Mouse (Mus musculus) liver, embryonic 12.5 days (tissue): ENCODE measurements around the gene Naaladl1. TPM values are rescaled to one million over a fixed set of nuclear protein-coding genes. Genes with fewer than 3 reads are reported as not detected.
A peak's percentile ranks its signal among the peaks of the same experiment; 100 is the strongest.

Experiments
- ATAC-seq: fragments of 200-750 bp; cut with Nextera tagmentation; 2 replicates; pipeline ENCODE4 v1.8.0; 2017; ENCODE audit warnings: moderate number of reproducible peaks, mild to moderate bottlenecking, moderate library complexity
- H3K27ac ChIP-seq: fragments of 300-500 bp; sonication (generic); 2 replicates; pipeline ENCODE4 v1.5.1; 2016; ENCODE audit warnings: mild to moderate bottlenecking
- H3K27me3 ChIP-seq: fragments of 300-500 bp; sonication (generic); replicated peaks from 2 replicates; pipeline ENCODE4 v1.6.1; 2016; ENCODE audit warnings: mild to moderate bottlenecking, moderate library complexity
- H3K36me3 ChIP-seq: fragments of 300-500 bp; sonication (generic); 2 replicates; pipeline ENCODE4 v1.6.1; 2016; ENCODE audit warnings: mild to moderate bottlenecking, moderate library complexity
- H3K4me1 ChIP-seq: fragments of 300-500 bp; sonication (generic); 2 replicates; pipeline ENCODE4 v1.6.1; 2016
- H3K4me2 ChIP-seq: fragments of 300-500 bp; sonication (generic); 2 replicates; pipeline ENCODE4 v1.6.1; 2016; ENCODE audit warnings: mild to moderate bottlenecking, moderate library complexity
- H3K4me3 ChIP-seq: fragments of 300-500 bp; sonication (generic); 2 replicates; pipeline ENCODE4 v1.5.1; 2016; ENCODE audit warnings: mild to moderate bottlenecking, moderate library complexity
- H3K9ac ChIP-seq: fragments of 300-500 bp; sonication (generic); 2 replicates; pipeline ENCODE4 v1.6.1; 2016; ENCODE audit warnings: mild to moderate bottlenecking, moderate library complexity
- H3K9me3 ChIP-seq: fragments of 300-500 bp; sonication (generic); replicated peaks from 2 replicates; pipeline ENCODE4 v1.6.1; 2016; ENCODE audit warnings: mild to moderate bottlenecking, moderate library complexity
- WGBS: fragments of 180-500 bp; shearing (Covaris S2); methylation state at CpG from one replicate; pipeline ENCODE4 v1.1.7; 2016; ENCODE audit not compliant: insufficient replicate concordance; 5-methylcytosine and 5-hydroxymethylcytosine counted together
- polyA plus RNA-seq: library from polyadenylated mRNA; unstranded; fragments of >200 nt; fragmentation: Nextera tagmentation; extraction: Ambion mirVana; gene quantifications from 2 replicates; pipeline ENCODE4 v1.2.1, GENCODE M21; 2016

Naaladl1 gene
- polyA plus RNA-seq, 1 experiment from 2014 or later = 2.8 TPM

DNA sequence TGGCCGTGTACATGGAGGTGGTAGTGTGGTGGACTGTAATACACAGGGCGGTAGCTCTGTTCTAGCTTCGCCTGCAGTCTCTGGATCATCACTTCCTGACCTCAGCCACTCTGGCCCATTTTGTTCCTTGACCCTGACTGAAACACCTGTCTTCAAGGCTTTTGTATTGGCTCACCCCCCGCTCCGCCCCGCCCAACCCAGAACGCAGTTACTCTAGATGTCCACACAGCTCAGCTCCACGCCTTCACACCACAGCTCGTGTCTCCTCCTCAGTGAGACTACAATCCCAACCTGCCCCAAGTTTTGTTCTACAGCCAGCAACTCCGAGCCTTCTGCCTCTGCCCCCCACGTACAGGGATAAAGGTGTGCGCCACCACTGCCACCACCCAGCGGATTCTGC is 16.7 kb upstream of the Naaladl1 start:
- no peaks in the 10 kb centered on the region for H3K9me3 ChIP-seq
- H3K36me3 ChIP-seq = peaks cover 81% of the 10 kb centered on the region
- no peak for ATAC-seq
- no peak overlapping the region for H3K9ac ChIP-seq
- WGBS = 92% methylated on average over 13 of the region's 13 CpGs
- H3K4me3 ChIP-seq = no peak overlapping the region
- no peak overlapping the region for H3K27ac ChIP-seq
- H3K4me2 ChIP-seq = no peak overlapping the region
- H3K27me3 ChIP-seq = no peaks in the 10 kb centered on the region
- H3K4me1 ChIP-seq = peaks cover 23% of the 10 kb centered on the region

- Histone ChIP-seq H3K4me2 (no peak within 1 kb of the TSS), H3K27ac (no peak within 1 kb of the TSS), H3K9ac (no peak within 1 kb of the TSS), H3K4me1 (peaks cover 4% of the 10 kb centered on the region; the same call in 1 of the 2 replicates), H3K4me3 (no peak within 1 kb of the TSS), H3K27me3 (no peaks in the 10 kb centered on the region), H3K36me3 (peaks cover 93% of the 10 kb centered on the region), H3K9me3 (no peaks in the 10 kb centered on the region)
- no peak for ATAC-seq
- 82% methylated on average over 7 of the region's 7 CpGs for WGBS
Measured at GRCm38 (mm10) chr19:6094119-6094518, 11.5 kb upstream of the Naaladl1 start, which contains the start of gene AC131692.1. Gene AC131692.1 (plus strand): TSS chr19:6094419.

- 58% methylated on average over 3 of the region's 3 CpGs for WGBS
- H3K27me3 ChIP-seq = no peaks in the 10 kb centered on the region
- H3K9me3 ChIP-seq = no peaks in the 10 kb centered on the region
- H3K4me3 ChIP-seq = no peak overlapping the region
- H3K4me1 ChIP-seq = peaks cover 28% of the 10 kb centered on the region
- no peak overlapping the region for H3K4me2 ChIP-seq
- no peak overlapping the region for H3K27ac ChIP-seq
- ATAC-seq = no peak
- H3K9ac ChIP-seq = no peak overlapping the region
- peaks cover 67% of the 10 kb centered on the region for H3K36me3 ChIP-seq
Measured at GRCm38 (mm10) chr19:6097847-6098246, 7.7 kb upstream of the Naaladl1 start.

GRCm38 (mm10) chr19:6101186-6101585 is 4.4 kb upstream of the Naaladl1 start:
- Histone ChIP-seq H3K4me2 (no peak overlapping the region), H3K27ac (no peak overlapping the region), H3K36me3 (peaks cover 34% of the 10 kb centered on the region), H3K9me3 (no peaks in the 10 kb centered on the region), H3K27me3 (no peaks in the 10 kb centered on the region), H3K4me3 (no peak overlapping the region), H3K9ac (no peak overlapping the region), H3K4me1 (peaks cover 50% of the 10 kb centered on the region)
- ATAC-seq = no peak
- 76% methylated on average over 6 of the region's 6 CpGs for WGBS

DNA sequence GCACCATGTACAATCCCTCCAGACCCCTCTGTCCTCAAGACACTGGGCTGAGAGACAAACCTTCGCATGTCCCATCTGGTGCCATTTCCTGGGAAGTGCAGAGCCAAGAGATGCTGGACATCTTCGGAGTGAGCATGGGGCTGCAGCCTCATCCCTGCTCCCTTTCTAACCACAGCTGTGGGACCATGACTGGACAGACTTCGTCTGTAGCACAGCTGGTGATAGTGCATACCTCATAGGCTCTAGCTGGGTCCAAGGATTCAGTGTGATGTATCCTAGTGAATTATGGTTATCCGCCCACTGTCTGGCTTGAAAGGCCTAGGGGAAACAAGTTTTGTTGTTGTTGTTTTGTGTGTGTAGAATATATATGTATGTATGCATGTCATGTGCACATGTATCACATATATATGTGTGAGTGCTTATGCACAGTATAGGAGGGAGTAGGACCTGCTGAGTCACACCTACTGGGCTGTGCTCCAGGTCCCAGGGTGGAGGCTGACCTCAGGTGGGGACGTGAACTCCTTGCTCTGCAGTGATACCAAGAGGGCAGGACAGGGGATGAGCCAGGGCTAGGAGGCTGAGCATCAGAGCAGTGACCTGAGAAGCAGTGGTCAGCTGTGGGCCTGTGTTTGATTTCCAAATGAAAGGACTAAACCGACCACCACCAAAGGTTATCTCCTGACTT is 3.3 kb upstream of the Naaladl1 start:
- H3K4me2 ChIP-seq = no peak overlapping the region
- no peaks in the 10 kb centered on the region for H3K9me3 ChIP-seq
- WGBS = 68% methylated on average over 6 of the region's 6 CpGs
- H3K9ac ChIP-seq = no peak overlapping the region
- ATAC-seq = peak; percentile 87
- peak overlapping the region; percentile 52 for H3K27ac ChIP-seq
- H3K4me1 ChIP-seq = peaks cover 53% of the 10 kb centered on the region
- H3K27me3 ChIP-seq = no peaks in the 10 kb centered on the region
- H3K4me3 ChIP-seq = no peak overlapping the region
- H3K36me3 ChIP-seq = peaks cover 28% of the 10 kb centered on the region

GRCm38 (mm10) chr19:6104476-6104875 is 1.1 kb upstream of the Naaladl1 start:
- Histone ChIP-seq H3K4me3 (no peak overlapping the region), H3K9ac (no peak overlapping the region), H3K4me1 (peaks cover 51% of the 10 kb centered on the region), H3K9me3 (no peaks in the 10 kb centered on the region), H3K27ac (0 out of 2 replicates have a peak overlapping the region, but pooled peaks have one; percentile 8), H3K27me3 (no peaks in the 10 kb centered on the region), H3K36me3 (peaks cover 8% of the 10 kb centered on the region; the same call in 1 of the 2 replicates), H3K4me2 (no peak overlapping the region)
- ATAC-seq = no peak
- 28% methylated on average over 4 of the region's 4 CpGs for WGBS

GRCm38 (mm10) chr19:6113116-6113515 is 7.5 kb downstream of the Naaladl1 start:
- Histone ChIP-seq H3K27me3 (no peaks in the 10 kb centered on the region), H3K27ac (no peak overlapping the region), H3K9ac (no peak overlapping the region), H3K4me2 (no peak overlapping the region), H3K9me3 (no peaks in the 10 kb centered on the region), H3K4me3 (no peak overlapping the region), H3K36me3 (peaks cover 36% of the 10 kb centered on the region), H3K4me1 (peaks cover 18% of the 10 kb centered on the region)
- no peak for ATAC-seq
- 71% methylated on average over 6 of the region's 6 CpGs for WGBS

DNA sequence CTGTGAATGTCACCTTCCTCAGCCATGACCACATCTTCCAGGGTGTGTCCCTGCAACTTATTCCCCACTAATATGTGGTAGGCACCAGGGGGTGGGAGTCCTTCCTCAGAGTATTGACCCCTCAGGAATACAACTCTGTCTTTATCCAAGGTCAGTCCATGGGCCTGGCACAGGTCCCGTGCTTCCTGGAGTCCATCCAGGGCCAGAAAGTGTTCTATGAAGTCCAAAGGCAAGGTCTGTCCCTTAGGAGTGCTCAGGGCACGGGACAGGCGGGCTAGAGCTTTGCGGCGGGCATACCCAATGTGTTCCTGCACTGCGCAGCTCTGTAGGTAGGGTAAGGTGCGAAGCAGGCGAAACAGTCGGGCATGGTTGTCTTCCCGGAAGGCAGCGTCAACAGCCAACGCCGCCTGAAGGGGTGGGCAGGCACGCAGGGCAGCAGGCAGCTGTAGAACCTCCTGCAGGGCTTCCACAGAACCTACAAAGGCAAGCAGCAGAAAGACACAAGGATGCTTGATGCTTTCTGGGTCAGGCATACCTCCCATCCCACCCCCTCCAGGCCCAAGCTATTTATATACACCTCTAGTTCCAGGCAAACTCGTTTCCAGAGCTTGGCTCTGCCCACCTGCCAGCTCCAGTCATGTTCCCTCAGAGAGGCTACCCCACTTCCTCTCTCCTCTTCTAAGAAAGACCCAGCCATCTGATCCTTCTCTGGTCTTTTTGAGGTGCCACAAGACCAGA is 10.7 kb downstream of the Naaladl1 start:
- peak overlapping the region; percentile 79 for H3K4me3 ChIP-seq
- H3K27ac ChIP-seq = no peak overlapping the region
- H3K9ac ChIP-seq = peak overlapping the region; percentile 88
- H3K4me1 ChIP-seq = peaks cover 26% of the 10 kb centered on the region
- no peaks in the 10 kb centered on the region for H3K27me3 ChIP-seq
- WGBS = 86% methylated on average over 15 of the region's 15 CpGs
- H3K36me3 ChIP-seq = peaks cover 56% of the 10 kb centered on the region
- H3K9me3 ChIP-seq = no peaks in the 10 kb centered on the region
- H3K4me2 ChIP-seq = peak overlapping the region; percentile 95
- ATAC-seq = no peak

DNA sequence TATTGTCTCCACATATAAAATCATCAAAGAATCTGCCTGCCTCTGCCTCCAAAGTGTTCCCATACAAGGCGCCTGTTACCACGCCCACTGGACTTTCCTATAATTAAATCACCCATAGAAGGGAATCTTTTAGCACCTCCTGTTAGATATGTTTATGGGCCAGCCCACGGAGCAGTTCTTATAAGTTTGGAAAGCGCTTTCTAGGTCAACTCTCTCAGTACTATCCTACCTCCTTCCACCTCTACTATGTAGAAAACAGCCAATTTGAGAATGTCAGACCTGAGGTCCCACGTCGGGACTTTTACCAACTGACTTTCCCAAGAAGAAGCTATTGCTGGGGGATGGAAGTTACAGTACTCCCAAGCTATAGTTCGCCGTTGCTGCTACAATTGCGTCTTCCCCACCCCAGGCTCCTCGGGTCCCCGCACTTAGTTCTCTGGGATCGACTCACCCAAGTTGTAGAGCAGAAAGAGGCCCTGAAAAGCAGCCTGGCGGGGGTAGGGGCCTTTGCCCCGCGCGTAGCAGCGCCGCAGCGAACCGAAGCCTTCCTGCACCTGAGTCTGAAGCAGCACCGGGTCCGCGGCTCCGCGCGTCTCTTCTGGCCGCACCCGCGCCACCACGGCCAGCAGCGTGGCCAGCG is 11.9 kb downstream of the Naaladl1 start:
- Histone ChIP-seq H3K36me3 (peaks cover 64% of the 10 kb centered on the region), H3K9ac (peak overlapping the region; percentile 88), H3K4me2 (peak overlapping the region; percentile 95), H3K4me3 (peak overlapping the region; percentile 79), H3K27me3 (no peaks in the 10 kb centered on the region), H3K4me1 (peaks cover 31% of the 10 kb centered on the region), H3K9me3 (no peaks in the 10 kb centered on the region), H3K27ac (peak overlapping the region; percentile 97)
- 2% methylated on average over 32 of the region's 32 CpGs for WGBS
- ATAC-seq = no peak

GRCm38 (mm10) chr19:6117986-6118676 is 12.5 kb downstream of the Naaladl1 start, which contains the start of gene Sac3d1:
Gene Sac3d1 (minus strand): TSS chr19:6118650.
- Histone ChIP-seq H3K27ac (peak within 1 kb of the TSS; percentile 97), H3K4me2 (peak within 1 kb of the TSS; percentile 95), H3K4me1 (peaks cover 31% of the 10 kb centered on the region), H3K4me3 (peak within 1 kb of the TSS; percentile 79), H3K27me3 (no peaks in the 10 kb centered on the region), H3K9me3 (no peaks in the 10 kb centered on the region), H3K9ac (peak within 1 kb of the TSS; percentile 88), H3K36me3 (peaks cover 63% of the 10 kb centered on the region)
- ATAC-seq = peak; percentile 82
- WGBS = under 1% methylated on average over 76 of the region's 77 CpGs

DNA sequence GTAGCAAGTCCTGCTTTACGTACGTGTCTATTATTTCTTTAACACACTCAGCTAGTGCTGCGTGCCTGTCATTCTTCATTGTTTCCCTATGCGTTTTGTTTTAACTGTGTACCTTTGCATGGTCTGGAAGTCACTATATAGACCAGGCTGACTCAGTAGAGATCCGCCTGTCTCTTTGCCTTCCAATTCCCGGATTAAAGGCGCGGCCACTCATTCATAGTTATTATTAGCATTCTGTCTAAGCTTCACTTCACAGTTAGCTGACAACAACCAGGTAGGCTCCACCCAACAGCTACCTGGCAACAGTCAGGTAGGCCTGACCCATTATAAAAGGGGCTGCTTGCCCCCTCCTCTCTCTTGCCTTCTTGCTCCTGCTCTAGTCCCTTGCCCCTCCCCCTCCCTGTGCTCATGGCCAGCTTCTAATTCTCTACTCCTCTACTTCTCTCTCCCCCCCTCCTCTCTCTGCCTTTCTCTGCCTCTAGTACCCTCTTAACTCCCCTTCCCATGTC is 13.1 kb downstream of the Naaladl1 start:
- ATAC-seq = peak; percentile 3; the same call in 1 of the 2 replicates
- Histone ChIP-seq H3K9ac (peak overlapping the region; percentile 88), H3K36me3 (peaks cover 68% of the 10 kb centered on the region), H3K4me2 (peak overlapping the region; percentile 95), H3K4me1 (peaks cover 35% of the 10 kb centered on the region), H3K27me3 (no peaks in the 10 kb centered on the region), H3K27ac (peak overlapping the region; percentile 97), H3K9me3 (no peaks in the 10 kb centered on the region), H3K4me3 (peak overlapping the region; percentile 79)
- WGBS = 9% methylated on average over 8 of the region's 8 CpGs
